Comparison of ENCODE assay signal across 19 mouse cellular contexts in genomic region chr11:118754535-118754934, GRCm38 (mm10).
DNase-seq lines count a peak whose midpoint lies in the region; ATAC-seq and TF ChIP-seq lines count a peak whose summit lies in the region.
"Had no signal": no experiment of that assay in that cellular context is flagged by ENCODE, and none has a peak within 500 bp of the region (broad histone marks: within the 10 kb centered on the region; RNA-seq: fewer than 3 reads in every experiment).

No protein-coding gene starts in this region.

- no peaks in the 10 kb centered on the region for H3K9me3 ChIP-seq in forebrain, embryonic 10.5 days
- no peaks in the 10 kb centered on the region for H3K9me3 ChIP-seq in forebrain, embryonic 11.5 days (ENCODE audit: control insufficient read depth, low read length)
- no peaks in the 10 kb centered on the region for H3K9me3 ChIP-seq in midbrain, postnatal 0 days (ENCODE audit: low read length)
- H3K9me3 ChIP-seq: embryonic facial prominence, embryonic 12.5 days; limb, embryonic 12.5 days; midbrain, embryonic 12.5 days had no signal

- no peak for TF ChIP-seq POLR2A in cortical plate, adult 2 months (IDR thresholded peaks at IDR 0.05; ENCODE audit: extremely low read depth, insufficient read depth, low read length)

- H3K9ac ChIP-seq in forebrain, embryonic 11.5 days (ENCODE audit: low read length), result no peak overlapping the region
- H3K9ac ChIP-seq in midbrain, postnatal 0 days (replicated peaks; ENCODE audit: low read length, poor library complexity, severe bottlenecking), result no peak overlapping the region
- H3K9ac ChIP-seq: embryonic facial prominence, embryonic 12.5 days; limb, embryonic 12.5 days; liver, embryonic 14.5 days; midbrain, embryonic 12.5 days had no signal

- ATAC-seq in forebrain, embryonic 11.5 days (replicated peaks; ENCODE audit: low FRiP score), result no peak
- ATAC-seq in hematopoietic stem cell, adult 5-6 weeks (replicated peaks in 1 of 2; ENCODE audit: insufficient read depth in 1 of 2, low FRiP score in 2 of 2, low TSS enrichment in 1 of 2, low read depth in 1 of 2, poor library complexity in 2 of 2, severe bottlenecking in 2 of 2), result peak; percentile 31 to 32; a peak in 1 of 4 replicates
- peak; percentile 53; the same call in 1 of the 2 replicates for ATAC-seq in midbrain, postnatal 0 days (ENCODE audit: low FRiP score)
- no peak for ATAC-seq in cerebellum, adult (ENCODE audit: insufficient number of reproducible peaks, low FRiP score, low TSS enrichment)

- intact Hi-C loops in heart, postnatal 36 days (cut with DNase I), result no loop called here

- H3K4me2 ChIP-seq in forebrain, embryonic 11.5 days (ENCODE audit: low read depth, low read length, severe bottlenecking), result no peak overlapping the region
- H3K4me2 ChIP-seq in midbrain, postnatal 0 days (ENCODE audit: low read depth, low read length, poor library complexity, severe bottlenecking), result no peak overlapping the region
- H3K4me2 ChIP-seq: embryonic facial prominence, embryonic 12.5 days; limb, embryonic 12.5 days; midbrain, embryonic 12.5 days had no signal

- WGBS in forebrain, embryonic 10.5 days, result 65% methylated on average over 4 of the region's 4 CpGs
- 71% methylated on average over 4 of the region's 4 CpGs for WGBS in forebrain, embryonic 11.5 days
- 55% methylated on average over 4 of the region's 4 CpGs for WGBS in midbrain, postnatal 0 days

- peak overlapping the region; percentile 35; the same call in 1 of the 2 replicates for H3K27ac ChIP-seq in forebrain, embryonic 10.5 days
- H3K27ac ChIP-seq in forebrain, embryonic 11.5 days (ENCODE audit: low read depth, low read length), result no peak overlapping the region
- peak overlapping the region; percentile 65 for H3K27ac ChIP-seq in cortical plate, adult 2 months (ENCODE audit: insufficient read depth, low read length)
- no peak overlapping the region for H3K27ac ChIP-seq in midbrain, postnatal 0 days (ENCODE audit: low read depth, low read length)
- H3K27ac ChIP-seq: embryonic facial prominence, embryonic 12.5 days; limb, embryonic 12.5 days; liver, embryonic 14.5 days; midbrain, embryonic 12.5 days had no signal

- no peak for DNase-seq in forebrain, embryonic 10.5 days (ENCODE audit: extremely low spot score, low spot score)
- no peak for DNase-seq in forebrain, embryonic 11.5 days (ENCODE audit: low spot score)
- DNase-seq in midbrain, postnatal 0 days (ENCODE audit: low spot score), result no peak
- DNase-seq in heart, postnatal 36 days, result no peak
- no peak for DNase-seq in urinary bladder, postnatal 14 days (ENCODE audit: low spot score)
- DNase-seq: adrenal gland, postnatal 25 days; cerebellum, postnatal 25 days; heart, postnatal 10 days; kidney, adult 18-20 months; kidney, postnatal 4 days; lung, postnatal 10 days; thymus, postnatal 4 days had no signal

- TF ChIP-seq CTCF in cortical plate, adult 2 months (IDR thresholded peaks at IDR 0.05; ENCODE audit: extremely low read depth, insufficient read depth, low read length), result no peak
- 0 out of 2 replicates have a peak, but pooled peaks have one; percentile 9 for TF ChIP-seq CTCF in midbrain, postnatal 0 days (IDR thresholded peaks at IDR 0.05)

- no peaks in the 10 kb centered on the region for H3K36me3 ChIP-seq in forebrain, embryonic 10.5 days (replicated peaks)
- H3K36me3 ChIP-seq in forebrain, embryonic 11.5 days (ENCODE audit: control insufficient read depth, insufficient read depth, low read length), result no peaks in the 10 kb centered on the region
- H3K36me3 ChIP-seq in midbrain, postnatal 0 days (ENCODE audit: insufficient read depth, low read length), result no peaks in the 10 kb centered on the region
- H3K36me3 ChIP-seq: embryonic facial prominence, embryonic 12.5 days; limb, embryonic 12.5 days; midbrain, embryonic 12.5 days had no signal

- H3K4me3 ChIP-seq in forebrain, embryonic 10.5 days, result no peak overlapping the region
- no peak overlapping the region for H3K4me3 ChIP-seq in forebrain, embryonic 11.5 days (ENCODE audit: low read depth, low read length)
- H3K4me3 ChIP-seq in cortical plate, adult 2 months (ENCODE audit: insufficient read depth, low read length), result no peak overlapping the region
- no peak overlapping the region for H3K4me3 ChIP-seq in midbrain, postnatal 0 days (ENCODE audit: low read depth, low read length)
- H3K4me3 ChIP-seq: embryonic facial prominence, embryonic 12.5 days; limb, embryonic 12.5 days; midbrain, embryonic 12.5 days had no signal

- H3K27me3 ChIP-seq in forebrain, embryonic 10.5 days (ENCODE audit: poor library complexity, severe bottlenecking), result no peaks in the 10 kb centered on the region
- no peaks in the 10 kb centered on the region for H3K27me3 ChIP-seq in forebrain, embryonic 11.5 days (ENCODE audit: control insufficient read depth, insufficient read depth, low read length)
- no peaks in the 10 kb centered on the region for H3K27me3 ChIP-seq in midbrain, postnatal 0 days (ENCODE audit: insufficient read depth, low read length)
- H3K27me3 ChIP-seq: limb, embryonic 12.5 days; midbrain, embryonic 12.5 days had no signal

- peaks cover 15% of the 10 kb centered on the region for H3K4me1 ChIP-seq in forebrain, embryonic 10.5 days
- 0 out of 2 replicates have a peak, but pooled peaks cover 3% of the 10 kb centered on the region for H3K4me1 ChIP-seq in forebrain, embryonic 11.5 days (replicated peaks; ENCODE audit: control insufficient read depth, insufficient read depth, low read length)
- H3K4me1 ChIP-seq in cortical plate, adult 2 months (ENCODE audit: control insufficient read depth, insufficient read depth, low read length), result peaks cover 36% of the 10 kb centered on the region
- H3K4me1 ChIP-seq in midbrain, postnatal 0 days (ENCODE audit: insufficient read depth, low read length), result peaks cover 24% of the 10 kb centered on the region
- H3K4me1 ChIP-seq: embryonic facial prominence, embryonic 12.5 days had no signal

Comparison
In these comparisons a context has a peak if more than half of its experiments do, and no peak if none do; other contexts are left out.
1. H3K27ac ChIP-seq: peak in forebrain, embryonic 10.5 days (single experiment) and cortical plate, adult 2 months (single experiment); none in forebrain, embryonic 11.5 days (single experiment) and midbrain, postnatal 0 days (single experiment).
2. ATAC-seq: peak in hematopoietic stem cell, adult 5-6 weeks (2 of 2) and midbrain, postnatal 0 days (single experiment); none in forebrain, embryonic 11.5 days (single experiment) and cerebellum, adult (single experiment).